9 mouse cellular contexts compared by ENCODE assay signal in the genomic region with DNA sequence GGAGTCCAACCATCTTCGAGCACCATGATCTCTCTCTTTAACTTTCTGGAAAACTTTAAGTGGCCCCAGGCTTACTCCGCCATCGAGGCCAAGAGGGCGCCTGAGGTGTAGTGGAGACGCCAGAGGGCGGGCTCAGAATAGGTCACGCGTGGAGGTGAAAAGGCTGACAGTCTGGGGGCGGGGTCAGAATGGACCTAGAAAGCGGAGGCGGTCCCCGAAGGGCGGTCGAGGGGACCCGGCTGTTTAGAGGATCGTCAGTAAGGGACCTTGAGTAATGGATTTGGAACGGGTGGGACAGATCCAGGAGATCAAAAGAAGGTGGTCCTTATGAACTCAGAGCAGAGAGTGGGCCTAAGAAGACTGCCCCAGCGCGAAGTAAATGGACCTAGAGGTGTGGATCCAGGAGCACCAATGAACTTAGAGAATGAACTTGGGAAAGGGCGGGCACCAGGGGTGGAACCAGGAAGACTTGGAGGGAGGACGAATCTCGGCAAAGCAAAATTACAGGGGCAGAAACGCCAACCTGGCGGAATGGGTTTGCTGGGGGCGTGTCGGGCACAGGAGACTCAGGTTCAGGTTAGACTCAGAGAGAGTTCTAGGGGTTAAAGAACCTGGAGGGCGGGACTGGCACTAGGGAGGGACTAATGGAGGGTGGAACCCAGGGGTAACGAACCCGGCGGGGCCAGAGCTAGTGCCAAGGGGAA. TPM values are rescaled to one million over a fixed set of nuclear protein-coding genes. Genes with fewer than 3 reads are reported as not detected.
DNase-seq lines count a peak whose midpoint lies in the region; ATAC-seq and TF ChIP-seq lines count a peak whose summit lies in the region.
"Had no signal": no experiment of that assay in that cellular context is flagged by ENCODE, and none has a peak within 500 bp of the region (broad histone marks: within the 10 kb centered on the region; RNA-seq: fewer than 3 reads in every experiment).

No protein-coding gene starts in this region.

- H3K27me3 ChIP-seq in forebrain, postnatal 0 days (ENCODE audit: insufficient read depth, low read length) = peaks cover 27% of the 10 kb centered on the region
- H3K27me3 ChIP-seq in intestine, embryonic 16.5 days (replicated peaks; ENCODE audit: control insufficient read depth, insufficient read depth, low read length) = peaks cover 28% of the 10 kb centered on the region
- peaks cover 38% of the 10 kb centered on the region for H3K27me3 ChIP-seq in liver, postnatal 0 days (ENCODE audit: insufficient read depth, low read length)

- peak overlapping the region; percentile 64 for H3K4me3 ChIP-seq in forebrain, postnatal 0 days (ENCODE audit: low read depth, low read length)
- peak overlapping the region; percentile 71 for H3K4me3 ChIP-seq in intestine, embryonic 16.5 days (ENCODE audit: low read length)
- H3K4me3 ChIP-seq in liver, postnatal 0 days (ENCODE audit: low read depth, low read length) = peak overlapping the region; percentile 51

- no peak overlapping the region for H3K27ac ChIP-seq in forebrain, postnatal 0 days (ENCODE audit: low read depth, low read length)
- H3K27ac ChIP-seq in intestine, embryonic 16.5 days (ENCODE audit: low read length) = peak overlapping the region; percentile 54
- peak overlapping the region; percentile 84 for H3K27ac ChIP-seq in liver, postnatal 0 days (ENCODE audit: low read depth)

- ATAC-seq in forebrain, postnatal 0 days = peak; percentile 6; the same call in 1 of the 2 replicates
- peak; percentile 95 for ATAC-seq in intestine, embryonic 16.5 days
- ATAC-seq in liver, postnatal 0 days = peak; percentile 92
- no peak for ATAC-seq in frontal cortex, adult (ENCODE audit: low TSS enrichment)

- no peak overlapping the region for H3K9ac ChIP-seq in forebrain, postnatal 0 days
- peak overlapping the region; percentile 77 for H3K9ac ChIP-seq in intestine, embryonic 16.5 days (ENCODE audit: low read depth, low read length)
- no peak overlapping the region for H3K9ac ChIP-seq in liver, postnatal 0 days (replicated peaks)

- peak overlapping the region; percentile 99 for H3K4me2 ChIP-seq in forebrain, postnatal 0 days (ENCODE audit: low read depth)
- H3K4me2 ChIP-seq in intestine, embryonic 16.5 days (ENCODE audit: low read depth, low read length) = peak overlapping the region; percentile 91
- peak overlapping the region; percentile 77 for H3K4me2 ChIP-seq in liver, postnatal 0 days (ENCODE audit: low read depth, low read length)

- no peaks in the 10 kb centered on the region for H3K9me3 ChIP-seq in forebrain, postnatal 0 days (ENCODE audit: low read length)
- no peaks in the 10 kb centered on the region; the same call in 1 of the 2 replicates for H3K9me3 ChIP-seq in intestine, embryonic 16.5 days (ENCODE audit: control insufficient read depth, low read length)
- no peaks in the 10 kb centered on the region for H3K9me3 ChIP-seq in liver, postnatal 0 days (ENCODE audit: low read length)

- WGBS in forebrain, postnatal 0 days = 7% methylated on average over 30 of the region's 30 CpGs
- 4% methylated on average over 30 of the region's 30 CpGs for WGBS in intestine, embryonic 16.5 days
- WGBS in liver, postnatal 0 days (ENCODE audit: insufficient replicate concordance) = 6% methylated on average over 30 of the region's 30 CpGs

- no peaks in the 10 kb centered on the region for H3K36me3 ChIP-seq in forebrain, postnatal 0 days (ENCODE audit: insufficient read depth)
- H3K36me3 ChIP-seq in intestine, embryonic 16.5 days (ENCODE audit: control insufficient read depth, insufficient read depth, low read length) = no peaks in the 10 kb centered on the region
- no peaks in the 10 kb centered on the region for H3K36me3 ChIP-seq in liver, postnatal 0 days (replicated peaks; ENCODE audit: insufficient read depth, low read length)

- TF ChIP-seq EP300 in liver, postnatal 0 days (IDR thresholded peaks at IDR 0.05; ENCODE audit: low read depth) = peak; percentile 40; the same call in 1 of the 2 replicates

- peaks cover 5% of the 10 kb centered on the region for H3K4me1 ChIP-seq in forebrain, postnatal 0 days (ENCODE audit: insufficient read depth)
- H3K4me1 ChIP-seq in intestine, embryonic 16.5 days (ENCODE audit: control insufficient read depth, insufficient read depth, low read length) = peaks cover 11% of the 10 kb centered on the region
- H3K4me1 ChIP-seq in liver, postnatal 0 days (ENCODE audit: insufficient read depth) = peaks cover 3% of the 10 kb centered on the region; the same call in 1 of the 2 replicates

- no peak for TF ChIP-seq CTCF in forebrain, postnatal 0 days (IDR thresholded peaks at IDR 0.05; ENCODE audit: low read depth)
- TF ChIP-seq CTCF in liver, postnatal 0 days (IDR thresholded peaks at IDR 0.05; ENCODE audit: low read depth) = no peak

- peak; percentile 15 for DNase-seq in embryo, embryonic 9.5 days (ENCODE audit: extremely low spot score)
- DNase-seq in embryo, embryonic 11 days = no peak
- no peak for DNase-seq in forebrain, postnatal 0 days
- DNase-seq in liver, postnatal 0 days = peak; percentile 74
- peak; percentile 58 for DNase-seq in ovary, postnatal 14 days (ENCODE audit: low spot score)
- DNase-seq in gastrocnemius, postnatal 4 days (ENCODE audit: low spot score in 2 of 2) = no peak

RNA-seq across cellular contexts. Expression of a gene that starts 0.4 kb away (rescaled TPM):
- total RNA-seq in forebrain, postnatal 0 days (2014; rRNA removed) = 2.3 and 3.2 TPM in 2 replicates
- polyA plus RNA-seq in forebrain, postnatal 0 days (2015; fragmentation: Nextera tagmentation; extraction: Ambion mirVana) = 0.49 and 0.85 TPM in 2 replicates
- 2.8 and 3.8 TPM in 2 replicates for polyA plus RNA-seq in intestine, embryonic 16.5 days (2015; fragmentation: Nextera tagmentation; extraction: Ambion mirVana)
- 0.39 and 0.56 TPM in 2 replicates for polyA plus RNA-seq in liver, postnatal 0 days (2015; fragmentation: Nextera tagmentation; extraction: Ambion mirVana)
- total RNA-seq in gastrocnemius, postnatal 4 days (2021) = under 1 TPM; 0.16 to 0.22 TPM
- polyA plus RNA-seq: C2C12 had no signal

RNA-seq across cellular contexts. Expression of a gene that starts 11.7 kb away (rescaled TPM):
- 10.0 and 12.3 TPM in 2 replicates for total RNA-seq in forebrain, postnatal 0 days (2014; rRNA removed)
- polyA plus RNA-seq in forebrain, postnatal 0 days (2015; fragmentation: Nextera tagmentation; extraction: Ambion mirVana) = 1.8 and 2.1 TPM in 2 replicates
- polyA plus RNA-seq in intestine, embryonic 16.5 days (2015; fragmentation: Nextera tagmentation; extraction: Ambion mirVana) = 0.10 TPM in 2 replicates
- 0.04 and 0.05 TPM in 2 replicates for polyA plus RNA-seq in liver, postnatal 0 days (2015; fragmentation: Nextera tagmentation; extraction: Ambion mirVana)
- total RNA-seq in gastrocnemius, postnatal 4 days (2021) = under 1 TPM; 0.59 to 0.88 TPM
- polyA plus RNA-seq: C2C12 had no signal

Comparison
In these comparisons a context has a peak if more than half of its experiments do, and no peak if none do; other contexts are left out.
1. DNase-seq: peak in embryo, embryonic 9.5 days (single experiment), liver, postnatal 0 days (single experiment) and ovary, postnatal 14 days (single experiment); none in embryo, embryonic 11 days (single experiment), forebrain, postnatal 0 days (single experiment) and gastrocnemius, postnatal 4 days (0 of 2).
2. Peak in every context shown above with its lines, with median percentiles within 50 percentile points of each other: H3K4me2 ChIP-seq and H3K4me3 ChIP-seq.